Mouse (Mus musculus) heart, embryonic 14.5 days (tissue): ENCODE results near the gene Ppil4. TPM values are rescaled to one million over a fixed set of nuclear protein-coding genes. Genes with fewer than 3 reads are reported as not detected.

Experiments used
- ATAC-seq: fragments of 200-750 bp; cut with Nextera tagmentation; 2 replicates; pipeline ENCODE4 v1.8.0; 2017; ENCODE audit warnings: low read depth, moderate TSS enrichment; ENCODE audit not compliant: insufficient number of reproducible peaks, insufficient read depth, low FRiP score
- H3K27ac ChIP-seq, 2 experiments: fragments of 200-500 bp in 1 of 2; fragments of 300-500 bp in 1 of 2; sonication (generic) in 1 of 2; replicated peaks in 1 of 2; 2 replicates each; pipeline ENCODE4 v1.5.1; 2012 to 2014; ENCODE audit warnings: low read depth in 2 of 2, low read length in 2 of 2, control low read depth in 1 of 2, mild to moderate bottlenecking in 1 of 2, mixed read lengths in 1 of 2; ENCODE audit not compliant: control insufficient read depth in 1 of 2, insufficient read depth in 1 of 2
- H3K27me3 ChIP-seq: fragments of 300-500 bp; sonication (generic); 2 replicates; pipeline ENCODE4 v1.6.1; 2014; ENCODE audit warnings: mild to moderate bottlenecking, low read length, control low read depth; ENCODE audit not compliant: control insufficient read depth, insufficient read depth
- H3K36me3 ChIP-seq: fragments of 300-500 bp; sonication (generic); 2 replicates; pipeline ENCODE4 v1.6.1; 2014; ENCODE audit warnings: mild to moderate bottlenecking, control low read depth, low read length, mixed read lengths; ENCODE audit not compliant: control insufficient read depth, insufficient read depth
- H3K4me1 ChIP-seq, 2 experiments: fragments of 200-500 bp in 1 of 2; fragments of 300-500 bp in 1 of 2; sonication (generic) in 1 of 2; 2 replicates each; pipeline ENCODE4 v1.6.1; 2012 to 2014; ENCODE audit warnings: low read length in 2 of 2, control low read depth in 1 of 2, mixed read lengths in 1 of 2; ENCODE audit not compliant: control insufficient read depth in 2 of 2, insufficient read depth in 2 of 2
- H3K4me2 ChIP-seq: fragments of 300-500 bp; sonication (generic); 2 replicates; pipeline ENCODE4 v1.6.1; 2014; ENCODE audit warnings: mild to moderate bottlenecking, low read length
- H3K4me3 ChIP-seq, 2 experiments: fragments of 200-500 bp in 1 of 2; fragments of 300-500 bp in 1 of 2; sonication (generic) in 1 of 2; 2 replicates each; pipeline ENCODE4 v1.5.1; 2012 to 2014; ENCODE audit warnings: low read length in 2 of 2, mild to moderate bottlenecking in 2 of 2, control low read depth in 1 of 2, low read depth in 1 of 2, moderate library complexity in 1 of 2; ENCODE audit not compliant: control insufficient read depth in 1 of 2, insufficient read depth in 1 of 2
- H3K9ac ChIP-seq: fragments of 300-500 bp; sonication (generic); 2 replicates; pipeline ENCODE4 v1.6.1; 2014; ENCODE audit warnings: mild to moderate bottlenecking, low read length
- H3K9me3 ChIP-seq: fragments of 300-500 bp; sonication (generic); 2 replicates; pipeline ENCODE4 v1.6.1; 2016; ENCODE audit warnings: low read length, control low read depth; ENCODE audit not compliant: control insufficient read depth
- WGBS: fragments of 180-500 bp; shearing (Covaris S2); extraction: QIAGEN DNeasy Blood & Tissue Kit; methylation state at CpG from one replicate; pipeline ENCODE4 v1.1.7; 2014; 5-methylcytosine and 5-hydroxymethylcytosine counted together
- polyA plus RNA-seq: library from polyadenylated mRNA; unstranded; fragments of >200 nt; fragmentation: Nextera tagmentation; extraction: Ambion mirVana; gene quantifications from 2 replicates; pipeline ENCODE4 v1.2.1, GENCODE M21; 2014

Ppil4 gene
- polyA plus RNA-seq, 1 experiment from 2014 or later, result 27.8 TPM

- Histone ChIP-seq H3K36me3 (peaks cover 87% of the 10 kb centered on the region), H3K27ac (no peak overlapping the region), H3K4me2 (no peak overlapping the region), H3K4me1 (no peaks in the 10 kb centered on the region), H3K9ac (no peak overlapping the region), H3K27me3 (no peaks in the 10 kb centered on the region), H3K4me3 (no peak overlapping the region), H3K9me3 (no peaks in the 10 kb centered on the region)
- no peak for ATAC-seq
- 37% methylated on average over 2 of the region's 2 CpGs for WGBS
Measured at GRCm38 (mm10) chr10:7809937-7810336, 17.2 kb downstream of the Ppil4 start.

DNA sequence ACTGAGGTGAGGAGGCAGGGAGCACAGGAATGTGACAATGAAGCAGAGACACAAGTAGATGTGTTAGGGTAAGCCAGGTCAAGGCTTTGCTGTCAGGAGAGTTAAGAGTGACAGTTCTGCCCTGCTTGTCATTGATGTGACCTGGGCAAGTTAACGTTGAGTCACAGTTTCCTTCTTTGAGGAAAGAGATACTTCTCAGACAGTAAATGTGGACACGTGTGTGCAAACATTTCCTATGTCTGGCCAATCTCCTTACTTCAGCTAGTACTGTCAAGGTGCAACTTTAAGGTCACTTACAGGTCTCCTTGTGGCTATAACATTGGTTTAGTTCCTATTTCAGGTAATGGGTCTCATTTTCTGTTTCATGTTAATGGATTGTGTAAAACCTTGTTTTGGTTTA lies 23.8 kb downstream of the Ppil4 start:
- no peaks in the 10 kb centered on the region for H3K27me3 ChIP-seq
- H3K27ac ChIP-seq, result no peak overlapping the region
- H3K9ac ChIP-seq, result no peak overlapping the region
- H3K36me3 ChIP-seq, result peaks cover 77% of the 10 kb centered on the region
- H3K4me2 ChIP-seq, result no peak overlapping the region
- 45% methylated on average over 2 of the region's 2 CpGs for WGBS
- no peak overlapping the region for H3K4me3 ChIP-seq
- no peaks in the 10 kb centered on the region for H3K9me3 ChIP-seq
- H3K4me1 ChIP-seq, result 0 out of 4 replicates have a peak, but pooled peaks cover 0 to 2% of the 10 kb centered on the region in 2 experiments
- ATAC-seq, result no peak

- no peak overlapping the region for H3K4me2 ChIP-seq
- no peak overlapping the region for H3K27ac ChIP-seq
- H3K4me1 ChIP-seq, result 0 out of 4 replicates have a peak, but pooled peaks cover 0 to 2% of the 10 kb centered on the region in 2 experiments
- no peak overlapping the region for H3K4me3 ChIP-seq
- H3K36me3 ChIP-seq, result peaks cover 79% of the 10 kb centered on the region
- H3K9ac ChIP-seq, result no peak overlapping the region
- H3K9me3 ChIP-seq, result no peaks in the 10 kb centered on the region
- H3K27me3 ChIP-seq, result no peaks in the 10 kb centered on the region
- ATAC-seq, result no peak
- 92% methylated on average over 4 of the region's 4 CpGs for WGBS
Measured at GRCm38 (mm10) chr10:7818676-7819075, 26.0 kb downstream of the Ppil4 start.

DNA sequence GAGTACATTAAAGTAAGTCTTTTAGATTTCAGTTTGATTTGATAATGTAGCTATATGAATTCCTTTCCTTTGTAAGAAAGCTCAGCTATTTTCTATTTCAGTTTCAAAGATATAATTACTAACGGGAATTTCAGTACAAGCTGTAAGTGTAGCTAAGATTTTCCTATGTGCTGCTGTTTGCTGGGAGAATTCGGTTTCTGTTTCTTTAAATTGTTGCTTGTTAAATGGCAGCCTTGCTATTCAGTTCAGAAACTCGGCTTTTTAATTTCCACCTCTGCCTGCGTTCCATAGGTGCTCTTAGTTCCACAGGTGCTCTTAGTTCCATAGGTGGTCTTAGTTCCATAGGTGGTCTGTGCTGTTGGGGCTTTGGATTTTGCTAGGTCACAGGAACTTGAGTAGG lies 26.5 kb downstream of the Ppil4 start:
- Histone ChIP-seq H3K9me3 (no peaks in the 10 kb centered on the region), H3K27me3 (no peaks in the 10 kb centered on the region), H3K36me3 (peaks cover 79% of the 10 kb centered on the region), H3K4me2 (no peak overlapping the region), H3K27ac (no peak overlapping the region; a peak in 1 of 4 replicates), H3K4me1 (0 out of 4 replicates have a peak, but pooled peaks cover 0 to 2% of the 10 kb centered on the region in 2 experiments), H3K4me3 (no peak overlapping the region), H3K9ac (no peak overlapping the region)
- ATAC-seq, result no peak
- WGBS, result 86% methylated on average over 4 of the region's 4 CpGs

DNA sequence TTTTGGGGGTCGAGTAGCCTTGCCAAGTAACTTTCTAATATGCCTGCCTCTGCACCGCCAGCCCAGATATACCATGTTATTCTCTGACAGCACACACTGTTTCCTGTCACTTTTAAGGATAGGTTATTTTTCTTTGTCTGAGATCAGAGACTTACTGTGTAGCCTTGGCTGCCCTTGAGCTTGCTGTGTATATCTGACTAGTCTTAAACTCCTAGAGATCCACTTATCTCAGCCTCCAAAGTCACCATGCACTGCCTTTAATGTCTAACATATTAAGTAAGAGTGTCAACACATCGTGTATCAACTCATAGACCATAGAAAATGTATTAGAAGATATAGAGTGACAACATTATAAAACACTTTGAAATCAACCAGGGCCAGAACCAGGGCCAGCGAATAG lies 26.9 kb downstream of the Ppil4 start:
- Histone ChIP-seq H3K27ac (no peak overlapping the region; a peak in 1 of 4 replicates), H3K4me2 (no peak overlapping the region), H3K27me3 (no peaks in the 10 kb centered on the region), H3K4me1 (0 out of 4 replicates have a peak, but pooled peaks cover 0 to 2% of the 10 kb centered on the region in 2 experiments), H3K9me3 (no peaks in the 10 kb centered on the region), H3K9ac (no peak overlapping the region), H3K4me3 (no peak overlapping the region), H3K36me3 (peaks cover 75% of the 10 kb centered on the region)
- no peak for ATAC-seq
- 73% methylated on average over 4 of the region's 4 CpGs for whole genome bisulfite sequencing

DNA sequence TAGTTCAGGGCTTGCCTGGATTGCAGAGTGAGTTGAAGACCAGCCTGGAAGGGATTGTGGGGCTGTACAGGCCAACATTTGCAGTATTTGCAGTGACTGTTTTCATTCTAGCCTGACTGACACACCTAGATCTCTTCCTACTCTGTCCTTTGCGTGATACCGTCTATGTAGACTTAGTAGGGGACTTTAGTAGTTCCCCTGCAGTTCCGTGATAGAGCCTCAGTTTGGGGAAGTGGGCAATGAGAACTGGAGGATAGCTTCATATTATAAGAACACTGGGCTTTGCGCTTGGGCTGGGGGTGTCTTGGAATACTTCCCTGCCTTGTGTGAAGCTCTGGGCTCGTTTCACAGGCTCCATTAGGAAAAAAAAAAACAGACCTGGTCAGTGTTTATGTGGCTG lies 27.5 kb downstream of the Ppil4 start:
- no peak overlapping the region for H3K27ac ChIP-seq
- H3K36me3 ChIP-seq, result peaks cover 70% of the 10 kb centered on the region
- H3K4me1 ChIP-seq, result 0 out of 4 replicates have a peak, but pooled peaks cover 0 to 2% of the 10 kb centered on the region in 2 experiments
- WGBS, result 90% methylated on average over 5 of the region's 5 CpGs
- no peak overlapping the region for H3K4me3 ChIP-seq
- no peak overlapping the region for H3K9ac ChIP-seq
- H3K27me3 ChIP-seq, result no peaks in the 10 kb centered on the region
- H3K9me3 ChIP-seq, result no peaks in the 10 kb centered on the region
- H3K4me2 ChIP-seq, result no peak overlapping the region
- no peak for ATAC-seq

- Histone ChIP-seq H3K4me2 (no peak overlapping the region), H3K9me3 (no peaks in the 10 kb centered on the region), H3K27ac (no peak overlapping the region), H3K4me3 (no peak overlapping the region), H3K36me3 (peaks cover 59% of the 10 kb centered on the region), H3K27me3 (no peaks in the 10 kb centered on the region), H3K4me1 (0 out of 4 replicates have a peak, but pooled peaks cover 0 to 2% of the 10 kb centered on the region in 2 experiments), H3K9ac (no peak overlapping the region)
- ATAC-seq, result no peak
- 92% methylated on average over 12 of the region's 12 CpGs for WGBS
Measured at GRCm38 (mm10) chr10:7821981-7822380, 29.3 kb downstream of the Ppil4 start.

DNA sequence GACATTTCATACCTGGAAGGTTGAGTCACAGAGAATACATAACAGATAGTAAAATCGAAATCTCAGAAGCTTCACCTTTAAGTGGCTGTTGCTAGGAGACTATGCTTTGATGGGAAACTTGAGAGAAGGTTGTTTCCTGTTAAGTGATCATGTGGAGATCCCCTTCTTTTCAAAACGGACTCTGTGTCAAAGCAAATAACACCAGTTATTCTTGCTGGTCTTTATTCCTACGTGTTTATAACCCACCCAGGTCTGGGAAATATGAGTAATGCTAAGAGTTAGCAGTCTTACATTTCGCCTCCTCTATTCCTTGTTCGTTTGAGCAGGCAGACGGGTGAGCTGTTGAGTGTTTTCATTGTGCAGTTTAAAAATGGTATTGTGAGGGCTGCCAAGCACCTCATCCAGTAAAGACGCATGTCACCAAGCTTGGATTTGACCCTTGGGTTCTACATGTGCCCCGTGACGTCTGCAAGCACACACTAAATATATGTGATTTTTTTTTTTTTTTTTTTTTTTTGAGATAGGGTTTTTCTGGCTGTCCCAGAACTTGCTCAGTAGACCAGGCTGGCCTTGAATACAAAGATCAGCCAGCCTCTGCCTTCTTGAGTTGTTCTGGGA lies 32.1 kb downstream of the Ppil4 start:
- ATAC-seq, result no peak
- no peak overlapping the region for H3K27ac ChIP-seq

More for the DNA sequence above, 32.1 kb downstream of the Ppil4 start:
- Histone ChIP-seq H3K4me2 (no peak overlapping the region), H3K27me3 (no peaks in the 10 kb centered on the region), H3K4me1 (no peaks in the 10 kb centered on the region), H3K36me3 (peaks cover 40% of the 10 kb centered on the region), H3K4me3 (no peak overlapping the region), H3K9ac (no peak overlapping the region), H3K9me3 (no peaks in the 10 kb centered on the region)
- 75% methylated on average over 9 of the region's 9 CpGs for WGBS
